Mouse (Mus musculus): Measurements from ENCODE around the gene Rps19bp1.

GRCm38 (mm10) chr15:80233733-80234509, 30.2 kb downstream of the Rps19bp1 start, which contains the start of gene Mief1:
- no peak for TF ChIP-seq CTCF (IDR thresholded peaks at IDR 0.05; ENCODE audit: extremely low read depth, insufficient read depth, low read length)
- TF ChIP-seq POLR2A (IDR thresholded peaks at IDR 0.05; ENCODE audit: extremely low read depth, insufficient read depth, low read length): peak; percentile 94

All from cortical plate, adult 2 months (tissue).